Mouse (Mus musculus) MEL (cell line): ENCODE results near the gene Il2ra. TPM values are rescaled to one million over a fixed set of nuclear protein-coding genes. Genes with fewer than 3 reads are reported as not detected.
A peak's percentile ranks its signal among the peaks of the same experiment; 100 is the strongest.

Experiments
- DNase-seq: peaks from one replicate; pipeline ENCODE4 v3.0.0; 2011; ENCODE audit warnings: low read depth, low spot score
- H3K27ac ChIP-seq: 2 replicates; pipeline ENCODE4 v1.5.1; 2012; ENCODE audit warnings: low read depth, mild to moderate bottlenecking, control low read depth, low read length, moderate library complexity; ENCODE audit not compliant: control insufficient read depth
- H3K27me3 ChIP-seq, 2 experiments: fragments of 150-350 bp in 1 of 2; sonication (generic) in 1 of 2; 2 replicates each; pipeline ENCODE4 v1.6.1; 2012; ENCODE audit warnings: low read length in 2 of 2, mild to moderate bottlenecking in 2 of 2, improper control_type of control experiment in 1 of 2, moderate library complexity in 1 of 2; ENCODE audit not compliant: insufficient read depth in 2 of 2, control insufficient read depth in 1 of 2
- H3K36me3 ChIP-seq, 2 experiments: 2 replicates each; pipeline ENCODE4 v1.6.1; 2012 to 2014; ENCODE audit warnings: low read length in 2 of 2, improper control_type of control experiment in 1 of 2, inconsistent platforms in 1 of 2, mild to moderate bottlenecking in 1 of 2; ENCODE audit not compliant: insufficient read depth in 2 of 2, control insufficient read depth in 1 of 2
- H3K4me1 ChIP-seq, 2 experiments: fragments of 150-350 bp in 1 of 2; sonication (generic) in 1 of 2; 2 replicates each; pipeline ENCODE4 v1.6.1; 2012; ENCODE audit warnings: low read length in 2 of 2, improper control_type of control experiment in 1 of 2, mild to moderate bottlenecking in 1 of 2; ENCODE audit not compliant: insufficient read depth in 2 of 2, control insufficient read depth in 1 of 2
- H3K4me3 ChIP-seq, 2 experiments: fragments of 150-350 bp in 1 of 2; sonication (generic) in 1 of 2; 2 replicates each; pipeline ENCODE4 v1.5.1; 2012; ENCODE audit warnings: low read depth in 2 of 2, low read length in 2 of 2, mild to moderate bottlenecking in 2 of 2, moderate library complexity in 2 of 2, control low read depth in 1 of 2, improper control_type of control experiment in 1 of 2; ENCODE audit not compliant: control insufficient read depth in 1 of 2, insufficient read depth in 1 of 2
- H3K79me2 ChIP-seq: 2 replicates; pipeline ENCODE4 v1.6.1; 2012; ENCODE audit warnings: mild to moderate bottlenecking, low read length, moderate library complexity; ENCODE audit not compliant: control insufficient read depth, poor library complexity, insufficient read depth
- H3K9ac ChIP-seq: 2 replicates; pipeline ENCODE4 v1.6.1; 2012; ENCODE audit warnings: low read depth, mild to moderate bottlenecking, control low read depth, low read length, moderate library complexity; ENCODE audit not compliant: control insufficient read depth, poor library complexity, severe bottlenecking
- H3K9me3 ChIP-seq: fragments of 150-350 bp; sonication (generic); replicated peaks from 2 replicates; pipeline ENCODE4 v1.6.1; 2012; ENCODE audit warnings: mild to moderate bottlenecking, low read length, improper control_type of control experiment, moderate library complexity; ENCODE audit not compliant: insufficient read depth
- BHLHE40 ChIP-seq: IDR thresholded peaks from 2 replicates; pipeline ENCODE4 v1.6.1; 2012; ENCODE audit warnings: low read depth, mild to moderate bottlenecking, inconsistent platforms, low read length, improper control_type of control experiment, borderline replicate concordance
- CHD2 ChIP-seq: IDR thresholded peaks from 2 replicates; pipeline ENCODE4 v1.6.1; 2011; ENCODE audit warnings: low read length, improper control_type of control experiment
- CTCF ChIP-seq, 3 experiments: IDR thresholded peaks in 2 of 3; conservative IDR thresholded peaks in 1 of 3; 2 replicates each; pipeline ENCODE4 v1.5.1; 2011 to 2012; ENCODE audit warnings: low read length in 3 of 3, low read depth in 2 of 3, mild to moderate bottlenecking in 2 of 3, improper control_type of control experiment in 1 of 3, inconsistent platforms in 1 of 3, mixed read lengths in 1 of 3, moderate library complexity in 1 of 3; ENCODE audit not compliant: control insufficient read depth in 1 of 3, insufficient read depth in 1 of 3, poor library complexity in 1 of 3, severe bottlenecking in 1 of 3
- ELF1 ChIP-seq: IDR thresholded peaks from 2 replicates; pipeline ENCODE4 v1.6.1; 2014; ENCODE audit warnings: low read depth, mild to moderate bottlenecking, inconsistent platforms, low read length, improper control_type of control experiment, moderate library complexity
- EP300 ChIP-seq, 2 experiments: IDR thresholded peaks; 2 replicates each; pipeline ENCODE4 v1.6.1; 2011; ENCODE audit warnings: improper control_type of control experiment in 2 of 2, low read length in 2 of 2, low read depth in 1 of 2, mild to moderate bottlenecking in 1 of 2
- ETS1 ChIP-seq: IDR thresholded peaks from 2 replicates; pipeline ENCODE4 v1.6.1; 2012; ENCODE audit warnings: low read depth, mild to moderate bottlenecking, inconsistent platforms, low read length, improper control_type of control experiment, moderate library complexity
- GABPA ChIP-seq: IDR thresholded peaks from 2 replicates; pipeline ENCODE4 v1.6.1; 2012; ENCODE audit warnings: low read depth, mild to moderate bottlenecking, inconsistent platforms, low read length, improper control_type of control experiment, moderate library complexity
- GATA1 ChIP-seq: IDR thresholded peaks from 2 replicates; pipeline ENCODE4 v1.6.1; 2011; ENCODE audit warnings: low read depth, low read length, improper control_type of control experiment
- HCFC1 ChIP-seq: IDR thresholded peaks from 2 replicates; pipeline ENCODE4 v1.6.1; 2012; ENCODE audit warnings: low read depth, mild to moderate bottlenecking, inconsistent platforms, low read length, improper control_type of control experiment, moderate library complexity
- JUND ChIP-seq: IDR thresholded peaks from 2 replicates; pipeline ENCODE4 v1.6.1; 2011; ENCODE audit warnings: low read depth, mild to moderate bottlenecking, improper control_type of control experiment, low read length
- KAT2A ChIP-seq: conservative IDR thresholded peaks from 2 replicates; pipeline ENCODE4 v1.6.1; 2012; ENCODE audit warnings: low read depth, low read length, improper control_type of control experiment, inconsistent platforms
- MAFK ChIP-seq: IDR thresholded peaks from 2 replicates; pipeline ENCODE4 v1.6.1; 2011; ENCODE audit warnings: low read depth, mild to moderate bottlenecking, low read length, improper control_type of control experiment, borderline replicate concordance
- MAX ChIP-seq: IDR thresholded peaks from 2 replicates; pipeline ENCODE4 v1.6.1; 2011; ENCODE audit warnings: low read length, improper control_type of control experiment
- MAZ ChIP-seq: IDR thresholded peaks from 2 replicates; pipeline ENCODE4 v1.6.1; 2012; ENCODE audit warnings: low read depth, mild to moderate bottlenecking, inconsistent platforms, low read length, improper control_type of control experiment
- MEF2A ChIP-seq: IDR thresholded peaks from 2 replicates; pipeline ENCODE4 v1.6.1; 2014; ENCODE audit warnings: low read depth, mild to moderate bottlenecking, inconsistent platforms, low read length, improper control_type of control experiment; ENCODE audit not compliant: poor library complexity, insufficient replicate concordance, severe bottlenecking; ENCODE audit errors: extremely low read depth
- MXI1 ChIP-seq: IDR thresholded peaks from 2 replicates; pipeline ENCODE4 v1.6.1; 2011; ENCODE audit warnings: mild to moderate bottlenecking, low read depth, low read length, improper control_type of control experiment
- MYC ChIP-seq: IDR thresholded peaks from 2 replicates; pipeline ENCODE4 v1.6.1; 2011; ENCODE audit warnings: low read depth, mild to moderate bottlenecking, low read length, improper control_type of control experiment, moderate library complexity
- NELFE ChIP-seq: IDR thresholded peaks from 2 replicates; pipeline ENCODE4 v1.6.1; 2011; ENCODE audit warnings: low read depth, low read length, improper control_type of control experiment
- NRF1 ChIP-seq: IDR thresholded peaks from 2 replicates; pipeline ENCODE4 v1.6.1; 2014; ENCODE audit warnings: low read depth, mild to moderate bottlenecking, inconsistent platforms, low read length, improper control_type of control experiment, moderate library complexity; ENCODE audit not compliant: poor library complexity, insufficient read depth, severe bottlenecking
- POLR2A ChIP-seq, 2 experiments: IDR thresholded peaks; 2 replicates each; pipeline ENCODE4 v1.6.1; 2011 to 2012; ENCODE audit warnings: low read length in 2 of 2, mild to moderate bottlenecking in 2 of 2, control low read depth in 1 of 2, improper control_type of control experiment in 1 of 2, low read depth in 1 of 2, moderate library complexity in 1 of 2; ENCODE audit not compliant: control insufficient read depth in 1 of 2, insufficient read depth in 1 of 2, poor library complexity in 1 of 2
- POLR2AphosphoS2 ChIP-seq: IDR thresholded peaks from 2 replicates; pipeline ENCODE4 v1.6.1; 2011; ENCODE audit warnings: low read length, improper control_type of control experiment
- POLR2AphosphoS5 ChIP-seq: IDR thresholded peaks from 2 replicates; pipeline ENCODE4 v1.6.1; 2012; ENCODE audit warnings: low read depth, borderline replicate concordance, mild to moderate bottlenecking, inconsistent platforms, low read length, moderate library complexity, mixed read lengths
- RAD21 ChIP-seq: IDR thresholded peaks from 2 replicates; pipeline ENCODE4 v1.6.1; 2011; ENCODE audit warnings: mild to moderate bottlenecking, low read depth, low read length, improper control_type of control experiment
- RCOR1 ChIP-seq: IDR thresholded peaks from 2 replicates; pipeline ENCODE4 v1.6.1; 2012; ENCODE audit warnings: low read depth, mild to moderate bottlenecking, inconsistent platforms, low read length, improper control_type of control experiment
- SIN3A ChIP-seq: IDR thresholded peaks from 2 replicates; pipeline ENCODE4 v1.6.1; 2012; ENCODE audit warnings: low read length, improper control_type of control experiment, inconsistent platforms
- SMC3 ChIP-seq: IDR thresholded peaks from 2 replicates; pipeline ENCODE4 v1.6.1; 2011; ENCODE audit warnings: low read depth, low read length, improper control_type of control experiment
- TAL1 ChIP-seq: IDR thresholded peaks from 2 replicates; pipeline ENCODE4 v1.6.1; 2012; ENCODE audit warnings: mild to moderate bottlenecking, inconsistent platforms, low read length, moderate library complexity, mixed read lengths
- TBP ChIP-seq: IDR thresholded peaks from 2 replicates; pipeline ENCODE4 v1.8.0; 2011; ENCODE audit warnings: low read depth, low read length, improper control_type of control experiment
- TCF12 ChIP-seq: IDR thresholded peaks from 2 replicates; pipeline ENCODE4 v1.6.1; 2014; ENCODE audit warnings: low read depth, mild to moderate bottlenecking, inconsistent platforms, low read length, improper control_type of control experiment, moderate library complexity
- USF1 ChIP-seq: IDR thresholded peaks from 2 replicates; pipeline ENCODE4 v1.6.1; 2014; ENCODE audit warnings: low read depth, mild to moderate bottlenecking, inconsistent platforms, low read length, improper control_type of control experiment, moderate library complexity
- USF2 ChIP-seq, 2 experiments: IDR thresholded peaks; 2 replicates each; pipeline ENCODE4 v1.6.1; 2011 to 2012; ENCODE audit warnings: improper control_type of control experiment in 2 of 2, low read length in 2 of 2, borderline replicate concordance in 1 of 2, inconsistent platforms in 1 of 2, low read depth in 1 of 2, mild to moderate bottlenecking in 1 of 2; ENCODE audit not compliant: insufficient read depth in 1 of 2
- ZC3H11A ChIP-seq: IDR thresholded peaks from 2 replicates; pipeline ENCODE4 v1.6.1; 2012; ENCODE audit warnings: low read depth, mild to moderate bottlenecking, inconsistent platforms, low read length, improper control_type of control experiment
- ZMIZ1 ChIP-seq: IDR thresholded peaks from 2 replicates; pipeline ENCODE4 v1.6.1; 2012; ENCODE audit warnings: low read depth, mild to moderate bottlenecking, inconsistent platforms, low read length, improper control_type of control experiment, moderate library complexity
- ZNF384 ChIP-seq: IDR thresholded peaks from 2 replicates; pipeline ENCODE4 v1.6.1; 2012; ENCODE audit warnings: low read depth, mild to moderate bottlenecking, inconsistent platforms, low read length, improper control_type of control experiment
- polyA plus RNA-seq, 2 experiments: library from polyadenylated mRNA; stranded (reverse) in 1 of 2; unstranded in 1 of 2; fragments of >175 nt in 1 of 2; fragments of >200 nt in 1 of 2; gene quantifications; 2 replicates each; pipeline versions ENCODE4 v1.2.1 to v1.2.4; 2012; ENCODE audit warnings: low replicate concordance in 2 of 2, low read depth in 1 of 2; ENCODE audit not compliant: insufficient read length in 2 of 2, insufficient read depth in 1 of 2, missing spikeins in 1 of 2
- total RNA-seq: library from RNA; depleted of rRNA; stranded (reverse); fragments of 300-350 nt; gene quantifications from 2 replicates; pipeline ENCODE4 v1.2.3, GENCODE M21; 2012

Gene Il2ra
- total and polyA plus RNA-seq, 3 experiments, result not detected

GRCm38 (mm10) chr2:11602506-11603489, 39.8 kb upstream of the Il2ra start:
- Histone ChIP-seq H3K4me1 (peaks cover 0 to 5% of the 10 kb centered on the region in 2 experiments; a peak in 1 of 4 replicates), H3K27ac (peak overlapping the region; percentile 21; the same call in 1 of the 2 replicates), H3K9me3 (no peaks in the 10 kb centered on the region), H3K9ac (peak overlapping the region; percentile 97), H3K79me2 (peaks cover 28% of the 10 kb centered on the region), H3K36me3 (peaks cover 13 to 15% of the 10 kb centered on the region in 2 experiments), H3K4me3 (peak overlapping the region; percentile 93 to 99), H3K27me3 (peaks cover 8 to 10% of the 10 kb centered on the region in 2 experiments)
- peak; percentile 95 for DNase-seq
- TF ChIP-seq GABPA, result peak; percentile 71; the same call in 1 of the 2 replicates
- TF ChIP-seq CHD2, result no peak
- TF ChIP-seq TAL1, result no peak
- TF ChIP-seq MAX, result no peak
- peak; percentile 85 for TF ChIP-seq NRF1
- 0 out of 2 replicates have a peak, but pooled peaks have one; percentile 36 for TF ChIP-seq ZMIZ1
- peak; percentile 84 for TF ChIP-seq RAD21
- peak; percentile 62; the same call in 1 of the 2 replicates for TF ChIP-seq ZC3H11A
- TF ChIP-seq HCFC1, result peak; percentile 93
- TF ChIP-seq SIN3A, result peak; percentile 78
- peak; percentile 34 for TF ChIP-seq MXI1
- TF ChIP-seq POLR2A (IDR thresholded peaks at IDR 0.05; ENCODE audit: control insufficient read depth in 1 of 2, insufficient read depth in 1 of 2, low read depth in 1 of 2, low read length in 2 of 2, poor library complexity in 1 of 2), result peak; percentile 62 to 89; a peak in 3 of 4 replicates
- no peak for TF ChIP-seq EP300 (IDR thresholded peaks at IDR 0.05; ENCODE audit: low read depth in 1 of 2, low read length in 2 of 2)
- TF ChIP-seq BHLHE40, result no peak
- peak; percentile 95 for TF ChIP-seq ELF1
- no peak for TF ChIP-seq USF2 (IDR thresholded peaks at IDR 0.05; ENCODE audit: borderline replicate concordance in 1 of 2, insufficient read depth in 1 of 2, low read depth in 1 of 2, low read length in 2 of 2)
- no peak for TF ChIP-seq MEF2A
- TF ChIP-seq GATA1, result peak; percentile 13; the same call in 1 of the 2 replicates
- TF ChIP-seq TBP, result peak; percentile 77
- TF ChIP-seq MAZ, result peak; percentile 58; the same call in 1 of the 2 replicates
- TF ChIP-seq ETS1, result 0 out of 2 replicates have a peak, but pooled peaks have one; percentile 32
- TF ChIP-seq ZNF384, result 0 out of 2 replicates have a peak, but pooled peaks have one; percentile 32
- peak; percentile 64; the same call in 1 of the 2 replicates for TF ChIP-seq TCF12
- peak; percentile 74; the same call in 1 of the 2 replicates for TF ChIP-seq MYC
- TF ChIP-seq SMC3, result peak; percentile 81
- peak in 2 of 3 experiments; percentile 95 to 100 for TF ChIP-seq CTCF (IDR thresholded peaks at IDR 0.05 in 2 of 3, conservative IDR thresholded peaks at IDR 0.05 in 1 of 3; ENCODE audit: control insufficient read depth in 1 of 3, insufficient read depth in 1 of 3, low read depth in 2 of 3, low read length in 3 of 3, poor library complexity in 1 of 3, severe bottlenecking in 1 of 3)
- no peak for TF ChIP-seq POLR2AphosphoS5
- TF ChIP-seq USF1, result 0 out of 2 replicates have a peak, but pooled peaks have one; percentile 15
- TF ChIP-seq MAFK, result no peak
- TF ChIP-seq POLR2AphosphoS2, result peak; percentile 44; the same call in 1 of the 2 replicates
- peak; percentile 90 for TF ChIP-seq NELFE
- TF ChIP-seq JUND, result no peak
- TF ChIP-seq RCOR1, result no peak
- TF ChIP-seq KAT2A, result peak; percentile 75
- TF ChIP-seq, all 39 proteins: peak for 23
